In genomic region chr11:104379635-104380034, GRCm38 (mm10) we compare ENCODE assay signal across 11 mouse cellular contexts.
DNase-seq lines count a peak whose midpoint lies in the region; ATAC-seq and TF ChIP-seq lines count a peak whose summit lies in the region.
"Had no signal": no experiment of that assay in that cellular context is flagged by ENCODE, and none has a peak within 500 bp of the region (broad histone marks: within the 10 kb centered on the region; RNA-seq: fewer than 3 reads in every experiment).

No protein-coding gene starts in this region.

- no peak overlapping the region for H3K27ac ChIP-seq in liver, adult 2 months (replicated peaks; ENCODE audit: insufficient read depth, low read depth, low read length)
- no peak overlapping the region for H3K27ac ChIP-seq in liver, embryonic 11.5 days (ENCODE audit: low read depth, low read length)
- H3K27ac ChIP-seq in small intestine, adult 2 months (ENCODE audit: insufficient read depth, low read depth, low read length): no peak overlapping the region

- TF ChIP-seq POLR2A in liver, adult 2 months (IDR thresholded peaks at IDR 0.05; ENCODE audit: extremely low read depth, insufficient read depth, low read length): no peak
- TF ChIP-seq POLR2A in brain, embryonic 14.5 days (IDR thresholded peaks at IDR 0.05; ENCODE audit: borderline replicate concordance, extremely low read depth, insufficient read depth, insufficient read length, poor library complexity, severe bottlenecking): no peak
- TF ChIP-seq POLR2A in small intestine, adult 2 months (IDR thresholded peaks at IDR 0.05; ENCODE audit: low read depth, low read length): no peak

- peak; percentile 59; the same call in 1 of the 2 replicates for TF ChIP-seq CTCF in liver, adult 2 months (IDR thresholded peaks at IDR 0.05; ENCODE audit: low read depth, low read length)
- TF ChIP-seq CTCF in brain, embryonic 14.5 days (IDR thresholded peaks at IDR 0.05; ENCODE audit: borderline replicate concordance, extremely low read depth, insufficient read depth, insufficient read length): peak; percentile 24; the same call in 1 of the 2 replicates
- TF ChIP-seq CTCF in small intestine, adult 2 months (IDR thresholded peaks at IDR 0.05; ENCODE audit: extremely low read depth, insufficient read length, insufficient replicate concordance, low read depth, low read length): peak; percentile 53; the same call in 1 of the 2 replicates

- intact Hi-C loops in left cerebral cortex, postnatal 14 days (cut with DNase I): no loop called here
- intact Hi-C loops in gastrocnemius, postnatal 14 days (cut with DNase I; ENCODE audit: low total_unique reads): no loop called here

- no peak overlapping the region for H3K4me2 ChIP-seq in liver, embryonic 11.5 days

- H3K9ac ChIP-seq in liver, adult 2 months (ENCODE audit: low read depth, low read length): no peak overlapping the region
- H3K9ac ChIP-seq in liver, embryonic 11.5 days (ENCODE audit: low read depth, low read length): no peak overlapping the region

- H3K36me3 ChIP-seq in liver, adult 2 months (ENCODE audit: control insufficient read depth, insufficient read depth, low read length): peaks cover 10% of the 10 kb centered on the region
- peaks cover 6% of the 10 kb centered on the region; the same call in 1 of the 2 replicates for H3K36me3 ChIP-seq in liver, embryonic 11.5 days (ENCODE audit: control insufficient read depth, insufficient read depth, low read length)
- peaks cover 3% of the 10 kb centered on the region; the same call in 1 of the 2 replicates for H3K36me3 ChIP-seq in small intestine, adult 2 months (ENCODE audit: control insufficient read depth, insufficient read depth, low read length)

- H3K4me1 ChIP-seq in liver, adult 2 months (ENCODE audit: control insufficient read depth, insufficient read depth, low read length): peaks cover 3% of the 10 kb centered on the region; the same call in 1 of the 2 replicates
- no peaks in the 10 kb centered on the region; the same call in 1 of the 2 replicates for H3K4me1 ChIP-seq in liver, embryonic 11.5 days (replicated peaks; ENCODE audit: control insufficient read depth, insufficient read depth, low read length)
- no peaks in the 10 kb centered on the region; the same call in 1 of the 2 replicates for H3K4me1 ChIP-seq in small intestine, adult 2 months (ENCODE audit: control insufficient read depth, insufficient read depth, insufficient read length, low read length)

- H3K9me3 ChIP-seq in liver, embryonic 11.5 days (ENCODE audit: control insufficient read depth, low read length): no peaks in the 10 kb centered on the region

- peak; percentile 13 for DNase-seq in embryo, embryonic 10 days (ENCODE audit: low spot score)
- no peak for DNase-seq in embryo, embryonic 9.5 days (ENCODE audit: extremely low spot score)
- DNase-seq in liver, adult 2 months (ENCODE audit: extremely low read depth, low read depth, low spot score): peak; percentile 58
- no peak for DNase-seq in liver, embryonic 11.5 days (ENCODE audit: low spot score)
- DNase-seq in brain, embryonic 14.5 days (ENCODE audit: low read depth): peak; percentile 20
- no peak for DNase-seq in left cerebral cortex, postnatal 14 days (ENCODE audit: low spot score in 2 of 2)
- no peak for DNase-seq in gastrocnemius, postnatal 14 days
- DNase-seq: right cerebral cortex, postnatal 25 days had no signal

- peaks cover 11% of the 10 kb centered on the region; the same call in 1 of the 2 replicates for H3K79me2 ChIP-seq in liver, adult 2 months (ENCODE audit: control insufficient read depth, insufficient read depth, low read length)

- no peak for ATAC-seq in liver, embryonic 11.5 days (replicated peaks; ENCODE audit: low FRiP score)
- ATAC-seq: inflammation-experienced regulatory T-cells, adult 6 months had no signal

- 48% methylated on average over 1 of the region's 1 CpGs for WGBS in liver, adult 2 months
- 77% methylated on average over 1 of the region's 1 CpGs for WGBS in liver, embryonic 11.5 days
- WGBS in small intestine, adult 2 months: 55% methylated on average over 1 of the region's 1 CpGs

- H3K4me3 ChIP-seq in liver, adult 2 months (ENCODE audit: insufficient read depth, low read depth, low read length): no peak overlapping the region
- H3K4me3 ChIP-seq in liver, embryonic 11.5 days (ENCODE audit: low read depth, low read length): no peak overlapping the region
- H3K4me3 ChIP-seq in small intestine, adult 2 months (ENCODE audit: low read depth, low read length): no peak overlapping the region
- H3K4me3 ChIP-seq: erythroblast, embryonic 14.5 days had no signal

- H3K27me3 ChIP-seq in liver, adult 2 months (ENCODE audit: control insufficient read depth, insufficient read depth, low read length): no peaks in the 10 kb centered on the region
- no peaks in the 10 kb centered on the region for H3K27me3 ChIP-seq in liver, embryonic 11.5 days (replicated peaks; ENCODE audit: control insufficient read depth, insufficient read depth, low read length)
- H3K27me3 ChIP-seq in small intestine, adult 2 months (ENCODE audit: control insufficient read depth, insufficient read depth, low read length): no peaks in the 10 kb centered on the region

Comparison
In these comparisons a context has a peak if more than half of its experiments do, and no peak if none do; other contexts are left out.
1. DNase-seq: peak in embryo, embryonic 10 days (single experiment), liver, adult 2 months (single experiment) and brain, embryonic 14.5 days (single experiment); none in embryo, embryonic 9.5 days (single experiment), liver, embryonic 11.5 days (single experiment), left cerebral cortex, postnatal 14 days (0 of 2) and gastrocnemius, postnatal 14 days (single experiment).
2. Peak in every context shown above with its lines, with median percentiles within 50 percentile points of each other: CTCF ChIP-seq.